Mouse (Mus musculus): ENCODE results near the gene Uck2. TPM values are rescaled to one million over a fixed set of nuclear protein-coding genes. Genes with fewer than 3 reads are reported as not detected.

Uck2 gene
- 10.1 and 10.8 TPM in 2 replicates for polyA plus RNA-seq (2015; fragmentation: Nextera tagmentation; extraction: Ambion mirVana)

DNA sequence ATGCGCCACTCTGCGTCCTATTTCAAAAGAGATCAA is at the start of gene Uck2:
Uck2 (minus strand) TSS at position 1 of the 36 bp plus-strand sequence.
- peaks cover 40% of the 10 kb centered on the region for H3K27me3 ChIP-seq (replicated peaks; ENCODE audit: control insufficient read depth, insufficient read depth, low read length)
- no peak for ATAC-seq
- peak within 1 kb of the TSS; percentile 65 for H3K9ac ChIP-seq (ENCODE audit: low read depth, low read length)
- peak within 1 kb of the TSS; percentile 67 for H3K4me3 ChIP-seq (ENCODE audit: low read depth, low read length)
- peak within 1 kb of the TSS; percentile 68 for H3K27ac ChIP-seq (ENCODE audit: low read depth, low read length)
- no peaks in the 10 kb centered on the region for H3K36me3 ChIP-seq (ENCODE audit: control insufficient read depth, insufficient read depth)
- WGBS, result 0% methylated on average over 2 of the region's 2 CpGs
- H3K9me3 ChIP-seq (ENCODE audit: control insufficient read depth), result no peaks in the 10 kb centered on the region
- H3K4me1 ChIP-seq (replicated peaks; ENCODE audit: control insufficient read depth, insufficient read depth, low read length), result no peaks in the 10 kb centered on the region
- no peak for TF ChIP-seq CTCF (IDR thresholded peaks at IDR 0.05; ENCODE audit: low read depth)
- H3K4me2 ChIP-seq (replicated peaks; ENCODE audit: low read depth), result peak within 1 kb of the TSS; percentile 93

DNA sequence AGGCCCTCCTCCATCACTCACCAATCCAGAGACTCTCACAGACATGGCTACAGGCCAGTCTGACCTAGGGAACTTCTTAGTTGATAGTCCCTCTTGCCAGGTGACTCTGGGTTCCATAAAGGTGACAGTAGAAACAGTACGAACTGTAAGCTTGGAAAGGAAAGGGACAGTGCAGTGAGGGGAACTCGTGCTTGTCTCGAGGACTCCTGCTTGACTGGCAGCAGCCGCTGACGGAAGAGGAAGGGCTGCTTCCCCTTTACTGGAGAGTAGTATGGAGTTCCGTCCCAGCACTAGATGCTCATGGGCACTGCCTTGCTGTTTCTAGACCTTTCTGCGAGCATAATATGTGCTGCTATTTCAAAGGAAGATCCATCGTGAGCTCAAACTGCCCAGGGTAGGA is 46.0 kb upstream of the Uck2 start:
- TF ChIP-seq CTCF (IDR thresholded peaks at IDR 0.05; ENCODE audit: low read depth), result no peak
- Histone ChIP-seq H3K9ac (ENCODE audit: low read depth, low read length) (no peak overlapping the region), H3K27me3 (replicated peaks; ENCODE audit: control insufficient read depth, insufficient read depth, low read length) (no peaks in the 10 kb centered on the region), H3K9me3 (ENCODE audit: control insufficient read depth) (no peaks in the 10 kb centered on the region), H3K4me1 (replicated peaks; ENCODE audit: control insufficient read depth, insufficient read depth, low read length) (no peaks in the 10 kb centered on the region), H3K27ac (ENCODE audit: low read depth, low read length) (no peak overlapping the region), H3K4me3 (ENCODE audit: low read depth, low read length) (no peak overlapping the region), H3K36me3 (ENCODE audit: control insufficient read depth, insufficient read depth) (peaks cover 55% of the 10 kb centered on the region), H3K4me2 (replicated peaks; ENCODE audit: low read depth) (no peak overlapping the region)
- WGBS, result 96% methylated on average over 8 of the region's 8 CpGs
- ATAC-seq, result no peak

GRCm38 (mm10) chr1:167328776-167329175 is 43.7 kb upstream of the Uck2 start:
- Histone ChIP-seq H3K36me3 (ENCODE audit: control insufficient read depth, insufficient read depth) (peaks cover 62% of the 10 kb centered on the region), H3K9me3 (ENCODE audit: control insufficient read depth) (no peaks in the 10 kb centered on the region), H3K4me1 (replicated peaks; ENCODE audit: control insufficient read depth, insufficient read depth, low read length) (no peaks in the 10 kb centered on the region), H3K9ac (ENCODE audit: low read depth, low read length) (no peak overlapping the region), H3K27ac (ENCODE audit: low read depth, low read length) (no peak overlapping the region), H3K27me3 (replicated peaks; ENCODE audit: control insufficient read depth, insufficient read depth, low read length) (no peaks in the 10 kb centered on the region), H3K4me2 (replicated peaks; ENCODE audit: low read depth) (no peak overlapping the region), H3K4me3 (ENCODE audit: low read depth, low read length) (no peak overlapping the region)
- ATAC-seq, result no peak
- no peak for TF ChIP-seq CTCF (IDR thresholded peaks at IDR 0.05; ENCODE audit: low read depth)
- WGBS, result 93% methylated on average over 6 of the region's 6 CpGs

DNA sequence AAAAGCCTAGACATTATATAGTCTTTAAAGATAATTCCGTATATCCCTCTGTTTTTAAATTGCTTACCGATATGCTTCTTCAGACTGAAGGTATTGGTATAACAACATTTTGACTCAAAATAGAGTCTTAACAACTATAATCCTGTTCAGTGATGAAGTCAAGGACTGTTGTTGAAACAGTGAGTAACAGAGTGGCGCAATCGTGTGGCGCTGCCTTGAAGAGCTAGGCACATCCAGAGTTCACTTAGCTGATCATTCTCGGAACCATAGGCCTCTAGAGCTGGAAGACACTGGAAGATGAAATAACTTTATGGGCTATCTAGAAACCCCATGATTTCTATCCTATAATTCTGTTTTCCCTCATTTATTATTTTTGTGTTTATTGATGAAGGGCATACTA is 36.6 kb upstream of the Uck2 start:
- H3K27me3 ChIP-seq (replicated peaks; ENCODE audit: control insufficient read depth, insufficient read depth, low read length), result no peaks in the 10 kb centered on the region
- no peaks in the 10 kb centered on the region for H3K4me1 ChIP-seq (replicated peaks; ENCODE audit: control insufficient read depth, insufficient read depth, low read length)
- H3K4me2 ChIP-seq (replicated peaks; ENCODE audit: low read depth), result no peak overlapping the region
- H3K4me3 ChIP-seq (ENCODE audit: low read depth, low read length), result no peak overlapping the region
- 92% methylated on average over 6 of the region's 6 CpGs for WGBS
- TF ChIP-seq CTCF (IDR thresholded peaks at IDR 0.05; ENCODE audit: low read depth), result no peak
- no peaks in the 10 kb centered on the region for H3K9me3 ChIP-seq (ENCODE audit: control insufficient read depth)
- no peak overlapping the region for H3K9ac ChIP-seq (ENCODE audit: low read depth, low read length)
- no peak for ATAC-seq
- H3K27ac ChIP-seq (ENCODE audit: low read depth, low read length), result no peak overlapping the region
- peaks cover 69% of the 10 kb centered on the region for H3K36me3 ChIP-seq (ENCODE audit: control insufficient read depth, insufficient read depth)

DNA sequence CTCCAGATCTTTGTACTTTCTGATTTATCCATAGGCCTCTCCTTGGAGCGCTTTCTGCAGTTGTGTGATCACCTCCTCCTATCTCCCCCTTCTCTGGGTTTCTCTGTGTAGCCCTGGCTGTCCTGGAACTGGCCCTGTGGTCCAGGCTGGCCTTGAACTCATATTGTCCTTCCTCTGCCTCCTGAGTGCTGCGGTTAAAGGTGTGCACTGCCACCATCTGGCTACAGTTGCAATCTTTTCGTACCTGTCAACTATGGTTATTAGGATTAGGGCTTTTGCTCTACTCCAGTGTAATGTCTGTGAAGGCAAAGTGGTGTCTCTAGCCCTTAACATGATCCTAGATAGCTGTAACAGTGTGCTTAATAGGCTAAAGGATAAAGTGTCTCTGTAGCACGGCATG is 28.1 kb upstream of the Uck2 start:
- no peak overlapping the region for H3K9ac ChIP-seq (ENCODE audit: low read depth, low read length)
- no peaks in the 10 kb centered on the region for H3K4me1 ChIP-seq (replicated peaks; ENCODE audit: control insufficient read depth, insufficient read depth, low read length)
- no peak overlapping the region for H3K27ac ChIP-seq (ENCODE audit: low read depth, low read length)
- no peak overlapping the region for H3K4me3 ChIP-seq (ENCODE audit: low read depth, low read length)
- peaks cover 22% of the 10 kb centered on the region for H3K36me3 ChIP-seq (ENCODE audit: control insufficient read depth, insufficient read depth)
- ATAC-seq, result no peak
- H3K9me3 ChIP-seq (ENCODE audit: control insufficient read depth), result no peaks in the 10 kb centered on the region
- H3K4me2 ChIP-seq (replicated peaks; ENCODE audit: low read depth), result no peak overlapping the region
- H3K27me3 ChIP-seq (replicated peaks; ENCODE audit: control insufficient read depth, insufficient read depth, low read length), result no peaks in the 10 kb centered on the region
- TF ChIP-seq CTCF (IDR thresholded peaks at IDR 0.05; ENCODE audit: low read depth), result peak; percentile 47
- whole genome bisulfite sequencing, result 85% methylated on average over 4 of the region's 4 CpGs

DNA sequence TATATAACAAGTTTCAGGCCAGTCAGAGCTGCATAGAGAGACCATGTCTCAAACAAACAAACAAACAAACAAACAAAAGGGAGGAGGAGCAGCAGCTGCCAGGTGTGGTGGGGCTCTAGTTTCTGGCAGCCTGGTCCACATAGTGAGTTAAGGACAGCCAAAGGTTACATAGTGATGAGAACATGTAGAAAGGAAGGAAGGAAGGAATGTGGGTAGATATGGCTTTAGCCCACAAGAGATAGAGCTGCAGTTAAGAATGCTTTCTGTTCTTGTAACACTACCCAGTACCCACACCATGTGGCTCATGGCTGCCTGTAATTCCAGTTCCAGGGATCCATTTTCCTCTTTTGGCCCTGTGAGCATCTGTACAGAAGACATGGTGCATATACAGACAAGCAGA is 27.2 kb upstream of the Uck2 start:
- Histone ChIP-seq H3K27me3 (replicated peaks; ENCODE audit: control insufficient read depth, insufficient read depth, low read length) (no peaks in the 10 kb centered on the region), H3K4me1 (replicated peaks; ENCODE audit: control insufficient read depth, insufficient read depth, low read length) (peaks cover 2% of the 10 kb centered on the region; the same call in 1 of the 2 replicates), H3K9ac (ENCODE audit: low read depth, low read length) (no peak overlapping the region), H3K36me3 (ENCODE audit: control insufficient read depth, insufficient read depth) (peaks cover 17% of the 10 kb centered on the region), H3K9me3 (ENCODE audit: control insufficient read depth) (no peaks in the 10 kb centered on the region), H3K27ac (ENCODE audit: low read depth, low read length) (no peak overlapping the region), H3K4me2 (replicated peaks; ENCODE audit: low read depth) (no peak overlapping the region), H3K4me3 (ENCODE audit: low read depth, low read length) (no peak overlapping the region)
- TF ChIP-seq CTCF (IDR thresholded peaks at IDR 0.05; ENCODE audit: low read depth), result no peak
- no peak for ATAC-seq

- peak within 1 kb of the TSS; percentile 89 for H3K4me2 ChIP-seq (replicated peaks; ENCODE audit: low read depth)
- H3K9ac ChIP-seq (ENCODE audit: low read depth, low read length), result peak within 1 kb of the TSS; percentile 91
- ATAC-seq, result peak; percentile 98
- H3K36me3 ChIP-seq (ENCODE audit: control insufficient read depth, insufficient read depth), result peaks cover 4% of the 10 kb centered on the region
- H3K27ac ChIP-seq (ENCODE audit: low read depth, low read length), result peak within 1 kb of the TSS; percentile 82
- H3K4me3 ChIP-seq (ENCODE audit: low read depth, low read length), result peak within 1 kb of the TSS; percentile 87
- no peaks in the 10 kb centered on the region for H3K27me3 ChIP-seq (replicated peaks; ENCODE audit: control insufficient read depth, insufficient read depth, low read length)
- peaks cover 2% of the 10 kb centered on the region; the same call in 1 of the 2 replicates for H3K4me1 ChIP-seq (replicated peaks; ENCODE audit: control insufficient read depth, insufficient read depth, low read length)
- H3K9me3 ChIP-seq (ENCODE audit: control insufficient read depth), result no peaks in the 10 kb centered on the region
- TF ChIP-seq CTCF (IDR thresholded peaks at IDR 0.05; ENCODE audit: low read depth), result peak; percentile 28; the same call in 1 of the 2 replicates
- WGBS, result under 1% methylated on average over 82 of the region's 82 CpGs
Observed at GRCm38 (mm10) chr1:167308261-167309054, 23.3 kb upstream of the Uck2 start, which contains the start of gene Tmco1. Gene Tmco1, plus strand, starts transcription at chr1:167308378.

Measured in intestine, postnatal 0 days (tissue).